Mouse (Mus musculus): ENCODE results near the gene Mvd. TPM values are rescaled to one million over a fixed set of nuclear protein-coding genes. Genes with fewer than 3 reads are reported as not detected.
A peak's percentile ranks its signal among the peaks of the same experiment; 100 is the strongest.

The Mvd gene
- total and polyA plus RNA-seq, 2 experiments from 2014 or later = 5.3 to 11.4 TPM

GRCm38 (mm10) chr8:122461473-122462148 lies 18.4 kb upstream of the Mvd start:
- Histone ChIP-seq H3K9me3 (replicated peaks; ENCODE audit: control insufficient read depth, low read length) (no peaks in the 10 kb centered on the region), H3K4me1 (ENCODE audit: control insufficient read depth, insufficient read depth) (peaks cover 9% of the 10 kb centered on the region), H3K9ac (replicated peaks; ENCODE audit: low read depth, low read length) (no peak overlapping the region), H3K27ac (ENCODE audit: low read depth) (no peak overlapping the region), H3K4me2 (ENCODE audit: low read depth, low read length) (no peak overlapping the region), H3K36me3 (replicated peaks; ENCODE audit: control insufficient read depth, insufficient read depth, low read length) (peaks cover 13% of the 10 kb centered on the region), H3K27me3 (ENCODE audit: control insufficient read depth, insufficient read depth, low read length) (peaks cover 28% of the 10 kb centered on the region), H3K4me3 (ENCODE audit: low read depth, low read length) (no peak overlapping the region)
- DNase-seq (ENCODE audit: low spot score) (no peak), ATAC-seq (ENCODE audit: insufficient read depth, low read depth) (no peak)
- TF ChIP-seq CTCF (IDR thresholded peaks at IDR 0.05; ENCODE audit: low read depth) (no peak), EP300 (IDR thresholded peaks at IDR 0.05; ENCODE audit: low read depth) (no peak)
- WGBS = 71% methylated on average over 11 of the region's 11 CpGs

- H3K4me3 ChIP-seq (ENCODE audit: low read depth, low read length) = peak within 1 kb of the TSS; percentile 44
- H3K4me1 ChIP-seq (ENCODE audit: control insufficient read depth, insufficient read depth) = peaks cover 9% of the 10 kb centered on the region
- H3K4me2 ChIP-seq (ENCODE audit: low read depth, low read length) = peak within 1 kb of the TSS; percentile 73
- peaks cover 28% of the 10 kb centered on the region for H3K27me3 ChIP-seq (ENCODE audit: control insufficient read depth, insufficient read depth, low read length)
- H3K9me3 ChIP-seq (replicated peaks; ENCODE audit: control insufficient read depth, low read length) = no peaks in the 10 kb centered on the region
- H3K9ac ChIP-seq (replicated peaks; ENCODE audit: low read depth, low read length) = peak within 1 kb of the TSS; percentile 44
- no peak within 1 kb of the TSS for H3K27ac ChIP-seq (ENCODE audit: low read depth)
- TF ChIP-seq CTCF (IDR thresholded peaks at IDR 0.05; ENCODE audit: low read depth) (no peak), EP300 (IDR thresholded peaks at IDR 0.05; ENCODE audit: low read depth) (no peak)
- 6% methylated on average over 52 of the region's 56 CpGs for WGBS
- DNase-seq (ENCODE audit: low spot score) = no peak
- peak; percentile 76 for ATAC-seq (ENCODE audit: insufficient read depth, low read depth)
- H3K36me3 ChIP-seq (replicated peaks; ENCODE audit: control insufficient read depth, insufficient read depth, low read length) = peaks cover 6% of the 10 kb centered on the region; the same call in 1 of the 2 replicates
Observed at GRCm38 (mm10) chr8:122460524-122461472, 17.6 kb upstream of the Mvd start, which contains the start of gene Snai3. Gene Snai3, minus strand, starts transcription at chr8:122460733.

GRCm38 (mm10) chr8:122459990-122460389 lies 16.8 kb upstream of the Mvd start:
- DNase-seq (ENCODE audit: low spot score) (no peak), ATAC-seq (ENCODE audit: insufficient read depth, low read depth) (no peak)
- H3K36me3 ChIP-seq (replicated peaks; ENCODE audit: control insufficient read depth, insufficient read depth, low read length) = no peaks in the 10 kb centered on the region
- TF ChIP-seq CTCF (IDR thresholded peaks at IDR 0.05; ENCODE audit: low read depth) (no peak), EP300 (IDR thresholded peaks at IDR 0.05; ENCODE audit: low read depth) (no peak)
- peak overlapping the region; percentile 44 for H3K4me3 ChIP-seq (ENCODE audit: low read depth, low read length)
- peak overlapping the region; percentile 44; the same call in 1 of the 2 replicates for H3K9ac ChIP-seq (replicated peaks; ENCODE audit: low read depth, low read length)
- no peaks in the 10 kb centered on the region for H3K9me3 ChIP-seq (replicated peaks; ENCODE audit: control insufficient read depth, low read length)
- 30% methylated on average over 7 of the region's 7 CpGs for WGBS
- H3K27me3 ChIP-seq (ENCODE audit: control insufficient read depth, insufficient read depth, low read length) = peaks cover 28% of the 10 kb centered on the region
- peaks cover 9% of the 10 kb centered on the region for H3K4me1 ChIP-seq (ENCODE audit: control insufficient read depth, insufficient read depth)
- H3K27ac ChIP-seq (ENCODE audit: low read depth) = no peak overlapping the region
- H3K4me2 ChIP-seq (ENCODE audit: low read depth, low read length) = peak overlapping the region; percentile 73

- H3K27me3 ChIP-seq (ENCODE audit: control insufficient read depth, insufficient read depth, low read length) = peaks cover 28% of the 10 kb centered on the region
- no peak overlapping the region for H3K9ac ChIP-seq (replicated peaks; ENCODE audit: low read depth, low read length)
- no peak overlapping the region; the same call in 1 of the 2 replicates for H3K4me2 ChIP-seq (ENCODE audit: low read depth, low read length)
- H3K36me3 ChIP-seq (replicated peaks; ENCODE audit: control insufficient read depth, insufficient read depth, low read length) = no peaks in the 10 kb centered on the region
- no peak overlapping the region for H3K4me3 ChIP-seq (ENCODE audit: low read depth, low read length)
- no peak overlapping the region for H3K27ac ChIP-seq (ENCODE audit: low read depth)
- 55% methylated on average over 4 of the region's 6 CpGs for WGBS
- peak; percentile 33 for TF ChIP-seq CTCF (IDR thresholded peaks at IDR 0.05; ENCODE audit: low read depth)
- no peak for TF ChIP-seq EP300 (IDR thresholded peaks at IDR 0.05; ENCODE audit: low read depth)
- H3K9me3 ChIP-seq (replicated peaks; ENCODE audit: control insufficient read depth, low read length) = no peaks in the 10 kb centered on the region
- H3K4me1 ChIP-seq (ENCODE audit: control insufficient read depth, insufficient read depth) = peaks cover 9% of the 10 kb centered on the region
- DNase-seq (ENCODE audit: low spot score) (no peak), ATAC-seq (ENCODE audit: insufficient read depth, low read depth) (no peak)
Observed at GRCm38 (mm10) chr8:122459218-122459900, 16.1 kb upstream of the Mvd start.

GRCm38 (mm10) chr8:122457171-122457570 lies 13.9 kb upstream of the Mvd start:
- TF ChIP-seq CTCF (IDR thresholded peaks at IDR 0.05; ENCODE audit: low read depth) (no peak), EP300 (IDR thresholded peaks at IDR 0.05; ENCODE audit: low read depth) (no peak)
- Histone ChIP-seq H3K9ac (replicated peaks; ENCODE audit: low read depth, low read length) (no peak overlapping the region), H3K4me3 (ENCODE audit: low read depth, low read length) (no peak overlapping the region), H3K27me3 (ENCODE audit: control insufficient read depth, insufficient read depth, low read length) (peaks cover 22% of the 10 kb centered on the region), H3K9me3 (replicated peaks; ENCODE audit: control insufficient read depth, low read length) (no peaks in the 10 kb centered on the region), H3K36me3 (replicated peaks; ENCODE audit: control insufficient read depth, insufficient read depth, low read length) (no peaks in the 10 kb centered on the region), H3K27ac (ENCODE audit: low read depth) (no peak overlapping the region), H3K4me1 (ENCODE audit: control insufficient read depth, insufficient read depth) (peaks cover 15% of the 10 kb centered on the region), H3K4me2 (ENCODE audit: low read depth, low read length) (no peak overlapping the region)
- no peak for ATAC-seq (ENCODE audit: insufficient read depth, low read depth)
- no peak for DNase-seq (ENCODE audit: low spot score)
- 60% methylated on average over 11 of the region's 11 CpGs for WGBS

Data from heart, postnatal 0 days (tissue).